Mouse (Mus musculus) MEL (cell line): ENCODE measurements around the gene Pla2g1b. TPM values are rescaled to one million over a fixed set of nuclear protein-coding genes. Genes with fewer than 3 reads are reported as not detected.

Source experiments
- DNase-seq: peaks from one replicate; pipeline ENCODE4 v3.0.0; 2011; ENCODE audit warnings: low read depth, low spot score
- H3K27ac ChIP-seq: 2 replicates; pipeline ENCODE4 v1.5.1; 2012; ENCODE audit warnings: low read depth, mild to moderate bottlenecking, control low read depth, low read length, moderate library complexity; ENCODE audit not compliant: control insufficient read depth
- H3K27me3 ChIP-seq, 2 experiments: fragments of 150-350 bp in 1 of 2; sonication (generic) in 1 of 2; 2 replicates each; pipeline ENCODE4 v1.6.1; 2012; ENCODE audit warnings: low read length in 2 of 2, mild to moderate bottlenecking in 2 of 2, improper control_type of control experiment in 1 of 2, moderate library complexity in 1 of 2; ENCODE audit not compliant: insufficient read depth in 2 of 2, control insufficient read depth in 1 of 2
- H3K36me3 ChIP-seq, 2 experiments: 2 replicates each; pipeline ENCODE4 v1.6.1; 2012 to 2014; ENCODE audit warnings: low read length in 2 of 2, improper control_type of control experiment in 1 of 2, inconsistent platforms in 1 of 2, mild to moderate bottlenecking in 1 of 2; ENCODE audit not compliant: insufficient read depth in 2 of 2, control insufficient read depth in 1 of 2
- H3K4me1 ChIP-seq, 2 experiments: fragments of 150-350 bp in 1 of 2; sonication (generic) in 1 of 2; 2 replicates each; pipeline ENCODE4 v1.6.1; 2012; ENCODE audit warnings: low read length in 2 of 2, improper control_type of control experiment in 1 of 2, mild to moderate bottlenecking in 1 of 2; ENCODE audit not compliant: insufficient read depth in 2 of 2, control insufficient read depth in 1 of 2
- H3K4me3 ChIP-seq, 2 experiments: fragments of 150-350 bp in 1 of 2; sonication (generic) in 1 of 2; 2 replicates each; pipeline ENCODE4 v1.5.1; 2012; ENCODE audit warnings: low read depth in 2 of 2, low read length in 2 of 2, mild to moderate bottlenecking in 2 of 2, moderate library complexity in 2 of 2, control low read depth in 1 of 2, improper control_type of control experiment in 1 of 2; ENCODE audit not compliant: control insufficient read depth in 1 of 2, insufficient read depth in 1 of 2
- H3K79me2 ChIP-seq: 2 replicates; pipeline ENCODE4 v1.6.1; 2012; ENCODE audit warnings: mild to moderate bottlenecking, low read length, moderate library complexity; ENCODE audit not compliant: control insufficient read depth, poor library complexity, insufficient read depth
- H3K9ac ChIP-seq: 2 replicates; pipeline ENCODE4 v1.6.1; 2012; ENCODE audit warnings: low read depth, mild to moderate bottlenecking, control low read depth, low read length, moderate library complexity; ENCODE audit not compliant: control insufficient read depth, poor library complexity, severe bottlenecking
- H3K9me3 ChIP-seq: fragments of 150-350 bp; sonication (generic); replicated peaks from 2 replicates; pipeline ENCODE4 v1.6.1; 2012; ENCODE audit warnings: mild to moderate bottlenecking, low read length, improper control_type of control experiment, moderate library complexity; ENCODE audit not compliant: insufficient read depth
- BHLHE40 ChIP-seq: IDR thresholded peaks from 2 replicates; pipeline ENCODE4 v1.6.1; 2012; ENCODE audit warnings: low read depth, mild to moderate bottlenecking, inconsistent platforms, low read length, improper control_type of control experiment, borderline replicate concordance
- CHD1 ChIP-seq: IDR thresholded peaks from 2 replicates; pipeline ENCODE4 v1.6.1; 2012; ENCODE audit warnings: low read depth, mild to moderate bottlenecking, inconsistent platforms, low read length, improper control_type of control experiment
- CHD2 ChIP-seq: IDR thresholded peaks from 2 replicates; pipeline ENCODE4 v1.6.1; 2011; ENCODE audit warnings: low read length, improper control_type of control experiment
- E2F4 ChIP-seq: IDR thresholded peaks from 2 replicates; pipeline ENCODE4 v1.6.1; 2011; ENCODE audit warnings: low read depth, low read length, improper control_type of control experiment, borderline replicate concordance
- ELF1 ChIP-seq: IDR thresholded peaks from 2 replicates; pipeline ENCODE4 v1.6.1; 2014; ENCODE audit warnings: low read depth, mild to moderate bottlenecking, inconsistent platforms, low read length, improper control_type of control experiment, moderate library complexity
- GATA1 ChIP-seq: IDR thresholded peaks from 2 replicates; pipeline ENCODE4 v1.6.1; 2011; ENCODE audit warnings: low read depth, low read length, improper control_type of control experiment
- HCFC1 ChIP-seq: IDR thresholded peaks from 2 replicates; pipeline ENCODE4 v1.6.1; 2012; ENCODE audit warnings: low read depth, mild to moderate bottlenecking, inconsistent platforms, low read length, improper control_type of control experiment, moderate library complexity
- JUND ChIP-seq: IDR thresholded peaks from 2 replicates; pipeline ENCODE4 v1.6.1; 2011; ENCODE audit warnings: low read depth, mild to moderate bottlenecking, improper control_type of control experiment, low read length
- MAFK ChIP-seq: IDR thresholded peaks from 2 replicates; pipeline ENCODE4 v1.6.1; 2011; ENCODE audit warnings: low read depth, mild to moderate bottlenecking, low read length, improper control_type of control experiment, borderline replicate concordance
- MAX ChIP-seq: IDR thresholded peaks from 2 replicates; pipeline ENCODE4 v1.6.1; 2011; ENCODE audit warnings: low read length, improper control_type of control experiment
- MXI1 ChIP-seq: IDR thresholded peaks from 2 replicates; pipeline ENCODE4 v1.6.1; 2011; ENCODE audit warnings: mild to moderate bottlenecking, low read depth, low read length, improper control_type of control experiment
- MYB ChIP-seq: IDR thresholded peaks from 2 replicates; pipeline ENCODE4 v1.6.1; 2011; ENCODE audit warnings: mild to moderate bottlenecking, low read depth, low read length, improper control_type of control experiment
- MYC ChIP-seq: IDR thresholded peaks from 2 replicates; pipeline ENCODE4 v1.6.1; 2011; ENCODE audit warnings: low read depth, mild to moderate bottlenecking, low read length, improper control_type of control experiment, moderate library complexity
- NELFE ChIP-seq: IDR thresholded peaks from 2 replicates; pipeline ENCODE4 v1.6.1; 2011; ENCODE audit warnings: low read depth, low read length, improper control_type of control experiment
- NRF1 ChIP-seq: IDR thresholded peaks from 2 replicates; pipeline ENCODE4 v1.6.1; 2014; ENCODE audit warnings: low read depth, mild to moderate bottlenecking, inconsistent platforms, low read length, improper control_type of control experiment, moderate library complexity; ENCODE audit not compliant: poor library complexity, insufficient read depth, severe bottlenecking
- POLR2AphosphoS2 ChIP-seq: IDR thresholded peaks from 2 replicates; pipeline ENCODE4 v1.6.1; 2011; ENCODE audit warnings: low read length, improper control_type of control experiment
- POLR2AphosphoS5 ChIP-seq: IDR thresholded peaks from 2 replicates; pipeline ENCODE4 v1.6.1; 2012; ENCODE audit warnings: low read depth, borderline replicate concordance, mild to moderate bottlenecking, inconsistent platforms, low read length, moderate library complexity, mixed read lengths
- RAD21 ChIP-seq: IDR thresholded peaks from 2 replicates; pipeline ENCODE4 v1.6.1; 2011; ENCODE audit warnings: mild to moderate bottlenecking, low read depth, low read length, improper control_type of control experiment
- RCOR1 ChIP-seq: IDR thresholded peaks from 2 replicates; pipeline ENCODE4 v1.6.1; 2012; ENCODE audit warnings: low read depth, mild to moderate bottlenecking, inconsistent platforms, low read length, improper control_type of control experiment
- SIN3A ChIP-seq: IDR thresholded peaks from 2 replicates; pipeline ENCODE4 v1.6.1; 2012; ENCODE audit warnings: low read length, improper control_type of control experiment, inconsistent platforms
- TAL1 ChIP-seq: IDR thresholded peaks from 2 replicates; pipeline ENCODE4 v1.6.1; 2012; ENCODE audit warnings: mild to moderate bottlenecking, inconsistent platforms, low read length, moderate library complexity, mixed read lengths
- TBP ChIP-seq: IDR thresholded peaks from 2 replicates; pipeline ENCODE4 v1.8.0; 2011; ENCODE audit warnings: low read depth, low read length, improper control_type of control experiment
- TCF12 ChIP-seq: IDR thresholded peaks from 2 replicates; pipeline ENCODE4 v1.6.1; 2014; ENCODE audit warnings: low read depth, mild to moderate bottlenecking, inconsistent platforms, low read length, improper control_type of control experiment, moderate library complexity
- UBTF ChIP-seq: IDR thresholded peaks from 2 replicates; pipeline ENCODE4 v1.6.1; 2012; ENCODE audit warnings: low read depth, mild to moderate bottlenecking, inconsistent platforms, low read length, improper control_type of control experiment, moderate library complexity, borderline replicate concordance; ENCODE audit not compliant: insufficient read depth
- USF2 ChIP-seq, 2 experiments: IDR thresholded peaks; 2 replicates each; pipeline ENCODE4 v1.6.1; 2011 to 2012; ENCODE audit warnings: improper control_type of control experiment in 2 of 2, low read length in 2 of 2, borderline replicate concordance in 1 of 2, inconsistent platforms in 1 of 2, low read depth in 1 of 2, mild to moderate bottlenecking in 1 of 2; ENCODE audit not compliant: insufficient read depth in 1 of 2
- ZNF384 ChIP-seq: IDR thresholded peaks from 2 replicates; pipeline ENCODE4 v1.6.1; 2012; ENCODE audit warnings: low read depth, mild to moderate bottlenecking, inconsistent platforms, low read length, improper control_type of control experiment
- polyA plus RNA-seq, 2 experiments: library from polyadenylated mRNA; stranded (reverse) in 1 of 2; unstranded in 1 of 2; fragments of >175 nt in 1 of 2; fragments of >200 nt in 1 of 2; gene quantifications; 2 replicates each; pipeline versions ENCODE4 v1.2.1 to v1.2.4; 2012; ENCODE audit warnings: low replicate concordance in 2 of 2, low read depth in 1 of 2; ENCODE audit not compliant: insufficient read length in 2 of 2, insufficient read depth in 1 of 2, missing spikeins in 1 of 2
- total RNA-seq: library from RNA; depleted of rRNA; stranded (reverse); fragments of 300-350 nt; gene quantifications from 2 replicates; pipeline ENCODE4 v1.2.3, GENCODE M21; 2012

Pla2g1b gene
- total and polyA plus RNA-seq, 3 experiments, result 0.58 to 6.6 TPM; not detected in 1

DNA sequence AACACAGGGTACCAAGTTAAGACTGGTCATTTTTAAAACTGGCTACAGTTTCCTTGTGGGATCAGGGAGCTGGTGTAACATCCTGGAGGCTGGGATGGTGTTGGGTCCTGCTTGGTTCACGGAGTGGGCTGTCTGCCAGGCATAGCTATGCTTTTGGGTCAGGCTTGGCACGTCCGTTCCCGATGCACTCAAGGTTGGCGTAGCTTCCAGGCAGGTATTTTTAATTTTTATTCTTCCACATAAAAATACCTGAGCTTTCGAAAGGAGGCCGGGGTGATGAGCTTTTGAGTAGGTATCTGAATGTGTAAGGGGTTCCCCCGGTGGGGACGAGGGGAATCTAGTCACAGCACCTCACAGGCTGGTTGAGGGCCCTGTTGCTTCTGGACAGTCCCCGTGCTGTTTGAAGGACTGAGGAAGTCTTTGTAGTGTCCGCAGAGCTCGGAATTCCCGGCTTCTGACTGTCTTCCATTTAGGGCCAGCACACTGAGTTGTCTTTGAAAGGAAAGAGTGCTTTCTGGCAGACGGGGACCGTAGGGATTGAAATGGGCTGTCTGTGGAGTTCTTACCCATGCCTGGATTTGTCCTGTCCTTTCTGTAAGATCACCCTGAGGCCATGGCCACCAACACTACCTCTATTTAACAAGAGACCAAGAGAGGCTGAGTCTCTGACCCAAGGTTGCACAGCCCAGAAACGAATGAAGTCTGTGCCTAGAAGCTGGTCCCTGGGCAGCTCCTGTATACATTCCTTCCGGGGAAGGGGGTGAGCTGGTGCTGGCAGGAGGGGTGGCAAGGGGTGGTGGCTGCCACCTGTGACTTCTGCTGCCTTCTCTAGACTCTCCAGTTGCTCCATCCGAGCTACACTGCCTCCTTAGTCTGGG is 42.2 kb downstream of the Pla2g1b start:
- no peak for DNase-seq
- Histone ChIP-seq H3K9me3 (no peaks in the 10 kb centered on the region), H3K79me2 (peaks cover 16% of the 10 kb centered on the region), H3K27ac (no peak overlapping the region)
- TF ChIP-seq BHLHE40 (no peak), NRF1 (no peak), TBP (no peak), POLR2AphosphoS2 (no peak), CHD1 (no peak), MYC (no peak), HCFC1 (no peak), JUND (no peak), GATA1 (no peak)
- TF ChIP-seq, all 39 proteins: peak for 0
- H3K4me1 ChIP-seq, result peaks cover 0 to 8% of the 10 kb centered on the region in 2 experiments; a peak in 1 of 4 replicates
- H3K36me3 ChIP-seq, result peaks cover 0 to 2% of the 10 kb centered on the region in 2 experiments; a peak in 1 of 4 replicates
- H3K9ac ChIP-seq, result no peak overlapping the region
- no peak overlapping the region for H3K4me3 ChIP-seq
- no peaks in the 10 kb centered on the region for H3K27me3 ChIP-seq

- H3K4me3 ChIP-seq, result no peak overlapping the region
- no peak overlapping the region for H3K27ac ChIP-seq
- peaks cover 0 to 8% of the 10 kb centered on the region in 2 experiments; a peak in 1 of 4 replicates for H3K4me1 ChIP-seq
- peaks cover 0 to 2% of the 10 kb centered on the region in 2 experiments; a peak in 1 of 4 replicates for H3K36me3 ChIP-seq
- TF ChIP-seq TCF12 (no peak), USF2 (IDR thresholded peaks at IDR 0.05; ENCODE audit: borderline replicate concordance in 1 of 2, insufficient read depth in 1 of 2, low read depth in 1 of 2, low read length in 2 of 2) (no peak), POLR2AphosphoS5 (no peak), MXI1 (no peak), RAD21 (no peak), MYC (no peak), ZNF384 (no peak), RCOR1 (no peak), ELF1 (no peak), MYB (no peak), CHD2 (no peak), NELFE (no peak), E2F4 (no peak), MAX (no peak), TAL1 (no peak), HCFC1 (no peak), MAFK (no peak), CHD1 (no peak), UBTF (no peak), SIN3A (no peak)
- H3K9me3 ChIP-seq, result no peaks in the 10 kb centered on the region
- peaks cover 16% of the 10 kb centered on the region for H3K79me2 ChIP-seq
- H3K9ac ChIP-seq, result no peak overlapping the region
- H3K27me3 ChIP-seq, result no peaks in the 10 kb centered on the region
- no peak for DNase-seq
Observed at GRCm38 (mm10) chr5:115508859-115509147, 42.7 kb downstream of the Pla2g1b start.
